Mouse (Mus musculus) midbrain, embryonic 14.5 days (tissue): ENCODE data around the gene Gm20388. TPM values are rescaled to one million over a fixed set of nuclear protein-coding genes. Genes with fewer than 3 reads are reported as not detected.

Experiments
- ATAC-seq: fragments of 200-750 bp; cut with Nextera tagmentation; 2 replicates; pipeline ENCODE4 v1.8.0; 2017; ENCODE audit warnings: moderate number of reproducible peaks, moderate library complexity; ENCODE audit not compliant: low FRiP score, low TSS enrichment
- DNase-seq: peaks from one replicate; pipeline ENCODE4 v3.0.0-alpha.2; 2015
- H3K27ac ChIP-seq: fragments of 300-500 bp; sonication (generic); replicated peaks from 2 replicates; pipeline ENCODE4 v1.5.1; 2014; ENCODE audit warnings: mild to moderate bottlenecking, low read depth, low read length, moderate library complexity
- H3K27me3 ChIP-seq: fragments of 300-500 bp; sonication (generic); 2 replicates; pipeline ENCODE4 v1.6.1; 2014; ENCODE audit warnings: low read length, control low read depth, mixed read lengths; ENCODE audit not compliant: control insufficient read depth, insufficient read depth
- H3K36me3 ChIP-seq: fragments of 300-500 bp; sonication (generic); 2 replicates; pipeline ENCODE4 v1.6.1; 2014; ENCODE audit warnings: low read length, control low read depth; ENCODE audit not compliant: control insufficient read depth, insufficient read depth
- H3K4me1 ChIP-seq: fragments of 300-500 bp; sonication (generic); 2 replicates; pipeline ENCODE4 v1.6.1; 2014; ENCODE audit warnings: mild to moderate bottlenecking, antibody characterized with exemption, low read length, control low read depth; ENCODE audit not compliant: control insufficient read depth, insufficient read depth
- H3K4me2 ChIP-seq: fragments of 300-500 bp; sonication (generic); 2 replicates; pipeline ENCODE4 v1.6.1; 2014; ENCODE audit warnings: mild to moderate bottlenecking, low read length, moderate library complexity
- H3K4me3 ChIP-seq: fragments of 300-500 bp; sonication (generic); replicated peaks from 2 replicates; pipeline ENCODE4 v1.5.1; 2014; ENCODE audit warnings: low read depth, low read length
- H3K9ac ChIP-seq: fragments of 300-500 bp; sonication (generic); replicated peaks from 2 replicates; pipeline ENCODE4 v1.6.1; 2014; ENCODE audit warnings: mild to moderate bottlenecking, low read length, moderate library complexity
- H3K9me3 ChIP-seq: fragments of 300-500 bp; sonication (generic); 2 replicates; pipeline ENCODE4 v1.6.1; 2016; ENCODE audit warnings: low read length, control low read depth, mixed read lengths; ENCODE audit not compliant: control insufficient read depth
- WGBS: fragments of 180-500 bp; shearing (Covaris S2); extraction: QIAGEN DNeasy Blood & Tissue Kit; methylation state at CpG from one replicate; pipeline ENCODE4 v1.1.7; 2014; 5-methylcytosine and 5-hydroxymethylcytosine counted together
- polyA plus RNA-seq: library from polyadenylated mRNA; unstranded; fragments of >200 nt; fragmentation: Nextera tagmentation; extraction: Ambion mirVana; gene quantifications from 2 replicates; pipeline ENCODE4 v1.2.1, GENCODE M21; 2014

The Gm20388 gene
- polyA plus RNA-seq, 1 experiment from 2014 or later, result 4.1 TPM

DNA sequence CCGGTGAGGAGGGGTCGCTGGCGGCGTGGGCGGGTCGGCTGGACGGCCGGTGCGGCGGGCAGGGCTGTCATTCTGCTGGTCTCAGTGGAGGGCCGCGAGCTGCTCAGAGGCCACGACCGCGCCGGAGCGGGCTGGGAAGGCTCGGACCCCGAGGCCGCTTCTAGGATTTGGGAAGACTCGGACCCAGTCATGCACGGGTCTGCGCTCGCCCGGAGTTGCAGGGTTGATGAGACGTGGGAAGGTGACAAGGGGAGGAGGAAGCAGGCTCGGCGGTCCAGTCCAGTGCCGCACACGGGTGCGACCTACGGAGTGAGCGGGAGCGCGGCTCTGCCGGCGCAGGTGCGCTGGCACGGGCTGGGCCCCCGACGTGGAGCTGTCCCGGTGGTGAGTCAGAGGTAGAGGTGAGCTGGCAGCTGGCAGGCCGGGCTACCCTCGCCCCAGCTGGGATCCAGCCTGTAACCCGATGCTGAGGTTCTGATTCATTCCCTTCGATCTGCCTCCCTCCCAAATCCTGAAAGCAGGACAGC, 203.7 kb downstream of the Gm20388 start:
- DNase-seq (peak; percentile 54), ATAC-seq (peak; percentile 60)
- H3K36me3 ChIP-seq, result no peaks in the 10 kb centered on the region
- H3K4me2 ChIP-seq, result peak overlapping the region; percentile 70
- H3K9ac ChIP-seq, result peak overlapping the region; percentile 71
- peak overlapping the region; percentile 72 for H3K4me3 ChIP-seq
- H3K27ac ChIP-seq, result peak overlapping the region; percentile 80
- H3K9me3 ChIP-seq, result no peaks in the 10 kb centered on the region
- H3K27me3 ChIP-seq, result peaks cover 7% of the 10 kb centered on the region; the same call in 1 of the 2 replicates
- peaks cover 14% of the 10 kb centered on the region for H3K4me1 ChIP-seq
- WGBS, result under 1% methylated on average over 37 of the region's 46 CpGs

DNA sequence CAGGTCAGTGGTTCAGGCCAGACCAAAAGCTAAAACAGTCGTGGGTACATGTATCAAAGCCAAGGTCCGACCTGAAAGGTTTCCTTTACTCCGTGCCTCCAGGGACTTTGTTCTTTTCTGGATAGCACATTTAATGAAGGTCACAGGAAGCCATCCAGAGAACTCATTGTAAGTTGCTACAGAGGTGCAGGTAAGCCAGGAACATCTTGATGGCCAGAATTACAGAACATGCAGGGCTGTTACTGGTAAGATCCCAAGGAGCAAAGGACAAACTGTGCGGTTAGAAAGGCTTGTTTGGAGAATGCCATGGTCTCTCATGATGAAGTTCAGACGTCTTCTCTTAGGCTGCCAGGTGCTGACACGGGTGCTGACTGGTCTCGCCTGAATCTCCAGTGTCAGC, 206.0 kb downstream of the Gm20388 start:
- DNase-seq (no peak), ATAC-seq (no peak)
- Histone ChIP-seq H3K9me3 (no peaks in the 10 kb centered on the region), H3K27ac (no peak overlapping the region), H3K4me1 (peaks cover 14% of the 10 kb centered on the region), H3K4me3 (no peak overlapping the region), H3K36me3 (no peaks in the 10 kb centered on the region), H3K4me2 (no peak overlapping the region), H3K27me3 (peaks cover 7% of the 10 kb centered on the region; the same call in 1 of the 2 replicates), H3K9ac (no peak overlapping the region)
- 81% methylated on average over 7 of the region's 7 CpGs for WGBS

DNA sequence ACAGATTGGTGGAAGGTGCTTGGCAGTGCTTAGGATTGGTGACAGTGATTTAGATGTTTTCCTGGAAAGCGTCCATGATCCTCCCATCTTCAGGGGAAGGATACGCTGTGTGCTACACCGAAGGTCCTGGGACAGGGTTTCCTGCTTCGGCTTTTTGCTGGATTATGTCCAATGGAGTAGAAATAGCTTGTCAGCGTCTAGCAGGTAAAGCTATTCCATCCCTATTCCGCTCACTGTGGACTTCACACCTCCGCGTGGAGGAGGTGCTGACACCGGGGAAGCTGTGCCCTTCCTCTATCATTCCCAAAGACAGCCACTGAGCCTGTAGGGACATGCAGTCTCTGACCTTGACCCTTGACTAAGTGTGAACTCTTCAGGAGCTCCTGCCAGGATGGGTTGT, 207.5 kb downstream of the Gm20388 start:
- WGBS, result 90% methylated on average over 9 of the region's 9 CpGs
- Histone ChIP-seq H3K4me2 (no peak overlapping the region), H3K27ac (no peak overlapping the region), H3K27me3 (peaks cover 7% of the 10 kb centered on the region; the same call in 1 of the 2 replicates), H3K9me3 (no peaks in the 10 kb centered on the region), H3K4me1 (peaks cover 11% of the 10 kb centered on the region), H3K9ac (no peak overlapping the region), H3K4me3 (no peak overlapping the region), H3K36me3 (no peaks in the 10 kb centered on the region)
- ATAC-seq, result no peak
- no peak for DNase-seq

DNA sequence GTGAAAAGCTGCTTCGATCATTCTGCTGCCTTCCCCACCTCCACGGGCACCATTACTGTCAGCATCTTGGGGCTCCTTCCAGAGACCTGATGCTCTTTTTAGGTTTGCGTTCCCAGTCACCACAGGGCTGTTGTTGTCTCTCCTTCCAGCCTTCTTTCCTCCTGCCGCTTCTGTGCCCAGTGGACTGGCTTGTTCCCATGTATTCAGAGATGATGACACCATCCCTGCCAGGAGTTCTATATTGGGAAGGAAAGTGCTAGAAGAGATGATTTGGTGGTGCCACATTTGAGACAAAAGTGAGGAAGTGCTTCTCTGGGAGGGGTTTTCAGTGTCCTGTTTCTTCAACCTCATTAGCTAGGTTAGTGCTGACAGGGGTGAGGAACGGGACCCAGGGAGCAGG, 208.2 kb downstream of the Gm20388 start:
- no peak overlapping the region for H3K4me3 ChIP-seq
- WGBS, result 89% methylated on average over 5 of the region's 5 CpGs
- ATAC-seq, result no peak
- no peaks in the 10 kb centered on the region for H3K36me3 ChIP-seq
- no peak for DNase-seq
- H3K27me3 ChIP-seq, result peaks cover 7% of the 10 kb centered on the region; the same call in 1 of the 2 replicates
- no peak overlapping the region for H3K4me2 ChIP-seq
- H3K9me3 ChIP-seq, result no peaks in the 10 kb centered on the region
- no peak overlapping the region for H3K9ac ChIP-seq
- peaks cover 9% of the 10 kb centered on the region for H3K4me1 ChIP-seq
- no peak overlapping the region for H3K27ac ChIP-seq

DNA sequence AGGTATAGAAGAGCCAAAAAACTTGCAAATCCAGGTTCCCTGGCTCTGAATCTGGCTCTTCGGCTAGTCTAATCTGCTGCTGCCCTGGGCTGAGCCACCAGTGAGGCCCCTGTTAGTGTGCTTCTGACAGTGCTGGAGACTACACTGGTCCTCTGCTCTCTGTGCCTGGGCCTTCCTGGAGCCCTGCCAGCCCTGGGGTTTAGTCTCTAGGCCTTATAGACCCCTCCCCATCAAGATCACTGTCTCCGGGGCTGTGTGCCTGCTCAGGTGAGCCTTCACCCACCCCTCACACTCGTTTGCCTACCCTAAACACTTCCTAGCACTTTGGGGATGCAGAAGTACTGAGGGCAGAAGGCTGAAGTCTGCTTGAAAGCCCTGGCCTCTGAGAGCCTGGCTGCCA, 208.8 kb downstream of the Gm20388 start:
- no peak overlapping the region for H3K4me2 ChIP-seq
- H3K4me3 ChIP-seq, result no peak overlapping the region
- no peak overlapping the region for H3K27ac ChIP-seq
- peaks cover 7% of the 10 kb centered on the region; the same call in 1 of the 2 replicates for H3K27me3 ChIP-seq
- H3K9me3 ChIP-seq, result no peaks in the 10 kb centered on the region
- DNase-seq (no peak), ATAC-seq (no peak)
- peaks cover 11% of the 10 kb centered on the region for H3K4me1 ChIP-seq
- no peak overlapping the region for H3K9ac ChIP-seq
- H3K36me3 ChIP-seq, result no peaks in the 10 kb centered on the region
- 70% methylated on average over 3 of the region's 3 CpGs for WGBS

DNA sequence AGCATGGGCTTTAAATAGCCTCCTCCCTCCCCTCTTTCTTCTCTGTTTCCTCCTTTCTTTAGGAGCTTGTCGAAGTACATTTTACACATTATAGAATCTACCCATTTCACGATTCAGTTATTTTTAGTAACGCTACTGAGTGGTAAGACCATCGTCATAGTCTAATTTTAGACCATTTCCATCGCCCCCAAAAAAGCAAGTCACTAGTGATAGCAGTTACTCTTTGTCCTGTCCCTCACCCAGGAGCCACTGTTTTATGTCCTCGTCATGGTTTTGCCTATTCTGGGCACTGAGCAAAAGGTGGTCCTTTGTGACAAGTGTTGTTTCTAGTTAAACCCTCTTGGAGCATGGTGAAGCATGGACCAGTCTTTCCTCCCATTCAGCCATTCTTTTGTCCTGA, 209.3 kb downstream of the Gm20388 start:
- H3K4me3 ChIP-seq, result no peak overlapping the region
- peaks cover 7% of the 10 kb centered on the region; the same call in 1 of the 2 replicates for H3K27me3 ChIP-seq
- H3K9me3 ChIP-seq, result no peaks in the 10 kb centered on the region
- no peak overlapping the region for H3K4me2 ChIP-seq
- ATAC-seq (no peak), DNase-seq (no peak)
- WGBS, result 87% methylated on average over 6 of the region's 6 CpGs
- H3K9ac ChIP-seq, result no peak overlapping the region
- H3K27ac ChIP-seq, result no peak overlapping the region
- H3K36me3 ChIP-seq, result no peaks in the 10 kb centered on the region
- H3K4me1 ChIP-seq, result peaks cover 10% of the 10 kb centered on the region

DNA sequence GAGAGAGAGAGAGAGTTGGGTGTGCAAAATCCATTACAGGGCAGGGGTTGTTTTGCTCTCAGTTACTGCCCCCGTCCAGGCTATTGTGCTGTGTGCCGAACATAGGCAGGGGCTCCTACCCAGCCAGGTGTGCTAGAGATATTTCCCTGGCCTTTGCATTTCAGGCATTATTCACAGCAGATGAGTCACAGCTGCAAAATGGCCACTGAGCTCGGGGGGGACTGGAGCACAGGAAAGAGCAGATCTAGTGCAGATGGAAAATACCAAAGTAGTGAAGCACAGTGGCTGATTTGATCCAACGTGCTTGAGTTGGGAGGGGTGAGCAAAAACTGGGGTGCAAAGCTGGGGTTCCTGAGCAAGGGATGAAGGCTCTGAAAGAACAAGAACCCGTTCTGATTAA, 210.3 kb downstream of the Gm20388 start:
- DNase-seq, result no peak
- Histone ChIP-seq H3K9me3 (no peaks in the 10 kb centered on the region), H3K27ac (no peak overlapping the region), H3K36me3 (no peaks in the 10 kb centered on the region), H3K4me1 (peaks cover 10% of the 10 kb centered on the region), H3K9ac (no peak overlapping the region), H3K4me2 (no peak overlapping the region), H3K27me3 (peaks cover 3% of the 10 kb centered on the region; the same call in 1 of the 2 replicates), H3K4me3 (no peak overlapping the region)
- ATAC-seq, result no peak
- WGBS, result 71% methylated on average over 5 of the region's 5 CpGs

DNA sequence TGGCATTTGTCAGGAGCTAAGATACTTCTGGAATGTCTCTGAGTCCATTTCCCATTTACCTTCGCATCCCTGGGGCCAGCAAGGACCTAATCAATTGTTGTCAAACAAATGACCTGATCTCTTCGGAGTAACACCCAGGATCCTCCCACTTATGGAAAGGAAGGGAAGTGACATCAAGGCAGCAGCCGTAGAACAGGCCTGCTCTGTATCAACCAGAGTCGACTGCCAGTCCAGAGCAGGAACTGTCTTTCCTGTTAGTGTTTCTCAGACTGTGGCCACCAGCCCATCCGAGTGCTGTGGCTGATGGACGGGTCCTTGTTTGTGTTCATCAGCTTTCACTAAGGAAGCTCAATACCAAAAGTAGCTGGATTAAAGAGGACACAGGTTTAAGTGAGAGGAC, 213.6 kb downstream of the Gm20388 start:
- DNase-seq (no peak), ATAC-seq (no peak)
- Histone ChIP-seq H3K27ac (peak overlapping the region; percentile 60), H3K9ac (no peak overlapping the region), H3K4me1 (peaks cover 18% of the 10 kb centered on the region), H3K4me3 (no peak overlapping the region), H3K36me3 (no peaks in the 10 kb centered on the region), H3K9me3 (no peaks in the 10 kb centered on the region), H3K4me2 (no peak overlapping the region), H3K27me3 (no peaks in the 10 kb centered on the region)
- WGBS, result 65% methylated on average over 6 of the region's 6 CpGs

DNA sequence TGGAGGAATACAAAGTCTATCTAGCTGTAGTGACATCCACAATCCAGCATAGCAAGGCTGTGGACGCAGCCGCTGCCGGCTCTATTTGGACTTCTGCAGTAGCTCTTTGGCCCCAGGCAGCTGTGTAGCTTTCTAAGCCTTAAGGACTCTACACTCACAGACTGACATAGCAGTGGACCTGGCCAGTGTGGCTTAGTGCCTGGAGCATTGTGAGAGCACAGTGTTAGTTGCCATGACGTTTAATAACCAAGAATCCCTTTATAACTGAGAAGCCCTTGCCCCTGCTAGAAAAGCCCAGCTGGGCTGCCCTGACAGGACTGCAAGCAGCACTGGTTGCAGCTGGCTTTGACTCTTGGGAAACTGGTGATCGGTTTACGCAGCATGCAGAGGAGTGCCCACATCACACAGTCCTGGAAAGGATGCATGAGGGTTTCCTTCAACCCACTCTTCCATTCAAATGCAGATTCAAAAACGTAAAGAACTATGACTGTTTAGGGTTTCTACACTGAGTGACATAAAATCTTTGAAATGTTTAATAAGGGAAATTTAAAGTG, 214.3 kb downstream of the Gm20388 start:
- Histone ChIP-seq H3K4me1 (peaks cover 18% of the 10 kb centered on the region), H3K9ac (no peak overlapping the region), H3K27me3 (no peaks in the 10 kb centered on the region), H3K36me3 (no peaks in the 10 kb centered on the region), H3K4me3 (no peak overlapping the region), H3K27ac (peak overlapping the region; percentile 60), H3K4me2 (no peak overlapping the region), H3K9me3 (no peaks in the 10 kb centered on the region)
- DNase-seq (peak; percentile 55), ATAC-seq (no peak)
- 22% methylated on average over 7 of the region's 7 CpGs for WGBS
